Mouse (Mus musculus): Measurements from ENCODE around the gene Fam83e.

Fam83e gene

GRCm38 (mm10) chr7:45720413-45721233 lies at the start of gene Fam83e:
Gene Fam83e (plus strand): TSS chr7:45721212.
- no peak for DNase-seq (ENCODE audit: low read depth, low spot score)

DNA sequence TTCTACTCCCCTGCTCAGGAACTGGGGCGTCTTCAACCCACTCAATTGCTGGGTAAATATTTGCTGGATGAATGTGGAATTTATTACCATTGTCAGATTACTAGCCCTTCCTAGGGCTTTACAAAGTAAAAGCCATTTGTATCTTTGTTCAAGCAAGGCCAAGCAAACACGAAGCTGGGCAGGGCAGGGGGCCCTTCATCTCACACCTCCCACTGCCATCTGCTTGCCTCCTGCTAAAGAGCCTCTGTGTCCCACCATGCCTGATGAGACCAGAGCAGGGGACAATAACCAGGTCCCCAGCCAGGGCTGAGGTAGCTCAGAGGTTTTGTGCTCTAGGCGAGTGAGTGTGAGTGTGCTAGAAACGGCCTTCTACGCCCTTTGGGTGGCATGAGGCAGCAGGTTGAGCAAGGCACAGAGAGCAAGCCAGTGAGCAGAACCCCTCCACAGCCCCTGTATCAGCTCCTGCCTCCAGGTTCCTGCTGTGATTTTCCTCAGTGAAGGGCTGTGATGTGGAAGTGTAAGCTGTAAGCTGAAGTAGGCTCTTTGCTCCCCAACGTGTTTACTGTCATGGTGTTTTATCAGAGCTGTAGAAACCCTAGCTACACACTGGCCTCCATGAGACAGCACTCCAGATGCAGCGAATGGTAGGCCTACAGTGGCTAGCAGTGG lies 43.3 kb upstream of the Fam83e start:
- no peak for DNase-seq (ENCODE audit: low read depth, low spot score)

DNA sequence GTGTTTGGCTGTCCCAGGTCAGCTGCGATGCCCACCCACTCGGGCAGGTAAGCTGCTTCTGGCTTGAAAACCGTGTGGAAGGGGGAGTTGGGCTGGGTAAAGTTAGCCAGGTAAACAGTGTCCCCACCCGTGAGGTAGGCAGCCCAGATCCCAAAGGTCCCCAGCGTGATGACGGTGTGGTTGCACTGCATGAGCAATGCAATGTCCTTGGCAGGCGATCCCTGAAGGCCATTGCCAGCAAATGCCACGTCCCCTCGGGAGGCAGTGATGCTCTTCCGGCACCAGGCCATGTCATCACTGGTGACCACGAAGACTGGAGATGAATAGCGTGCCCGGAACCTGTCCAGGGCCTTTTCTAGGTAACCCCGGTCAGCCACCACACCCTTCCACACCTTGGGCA lies 42.5 kb upstream of the Fam83e start:
- no peak for DNase-seq (ENCODE audit: low read depth, low spot score)

DNA sequence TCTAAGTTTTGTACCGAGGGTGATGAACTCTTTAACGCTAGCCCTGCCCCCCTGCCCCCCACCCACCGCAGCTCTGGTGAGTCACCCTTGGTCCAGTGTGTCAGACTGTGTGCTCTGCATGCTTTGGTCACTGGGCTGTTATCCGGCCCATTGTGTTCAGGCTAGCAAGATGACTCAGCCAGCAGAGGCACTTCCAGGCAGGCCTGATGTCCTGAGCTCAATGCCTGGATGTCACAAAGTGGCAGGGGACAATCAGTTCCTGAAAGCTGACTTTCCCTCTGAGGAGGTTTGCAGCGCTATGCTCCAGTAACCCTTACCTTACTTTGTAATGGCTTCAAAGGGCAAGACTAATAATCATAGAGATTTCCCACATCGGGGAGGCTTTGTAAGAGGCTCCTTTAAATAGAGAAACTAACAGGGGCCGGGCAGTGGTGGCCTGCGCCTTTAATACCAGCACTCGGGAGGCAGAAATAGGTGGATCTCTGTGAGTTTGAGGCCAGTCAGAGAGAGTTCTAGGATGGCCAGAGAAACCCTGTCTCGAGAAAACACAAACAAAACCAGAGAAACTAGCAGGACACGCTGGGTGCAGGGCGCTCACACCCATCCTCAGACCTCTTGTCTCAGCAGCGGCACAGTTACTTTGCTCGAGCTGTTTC lies 40.9 kb upstream of the Fam83e start:
- no peak for DNase-seq (ENCODE audit: low read depth, low spot score)

GRCm38 (mm10) chr7:45681046-45681736 lies 39.8 kb upstream of the Fam83e start:
- DNase-seq (ENCODE audit: low read depth, low spot score), result no peak

DNA sequence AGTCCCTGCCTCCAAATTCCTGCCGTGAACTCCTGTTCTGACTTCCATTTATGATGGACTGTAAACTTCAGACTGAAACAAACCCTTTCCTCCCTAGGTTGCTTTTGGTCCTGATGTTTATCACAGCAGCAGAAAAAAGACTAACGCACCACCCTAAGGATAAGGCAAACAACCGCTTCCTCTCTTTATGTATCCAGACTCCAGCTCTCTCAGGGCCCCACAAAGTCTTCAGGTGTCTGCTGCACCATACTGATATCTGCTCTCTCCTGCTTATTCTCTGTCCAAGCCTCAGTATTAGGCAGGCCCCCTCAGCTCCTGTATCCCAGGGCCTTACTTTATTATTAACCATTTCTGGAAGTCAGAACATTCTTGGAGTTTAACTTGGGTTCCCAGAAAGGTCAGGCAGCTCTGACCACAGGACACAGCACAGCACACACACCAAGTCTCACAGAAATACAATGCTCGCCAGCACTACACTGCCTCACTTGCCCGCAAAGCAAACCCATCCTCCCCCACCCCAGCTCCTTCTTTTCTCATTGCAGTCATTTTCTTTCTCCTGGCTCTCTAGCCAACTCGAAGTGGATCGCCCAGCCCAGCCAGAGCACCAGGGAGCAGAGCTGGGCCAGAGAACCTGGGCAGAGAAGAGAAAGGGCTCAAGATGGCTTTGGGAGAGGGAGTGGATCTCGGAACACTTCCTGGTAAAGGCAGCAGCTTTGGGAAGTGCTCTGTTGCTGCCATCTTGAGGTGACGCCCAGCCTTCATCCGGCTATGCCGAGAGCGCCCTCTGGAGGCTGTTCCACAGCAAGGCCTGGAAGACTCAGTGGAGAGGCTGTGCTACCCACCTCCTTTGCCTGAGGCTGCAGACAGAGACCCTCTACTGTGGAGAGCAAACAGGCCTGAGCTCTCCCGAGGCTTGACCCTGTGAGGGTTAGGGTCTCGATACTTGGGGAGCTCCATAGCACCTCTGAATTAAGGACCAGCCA lies 38.6 kb upstream of the Fam83e start:
- no peak for DNase-seq (ENCODE audit: low read depth, low spot score)

DNA sequence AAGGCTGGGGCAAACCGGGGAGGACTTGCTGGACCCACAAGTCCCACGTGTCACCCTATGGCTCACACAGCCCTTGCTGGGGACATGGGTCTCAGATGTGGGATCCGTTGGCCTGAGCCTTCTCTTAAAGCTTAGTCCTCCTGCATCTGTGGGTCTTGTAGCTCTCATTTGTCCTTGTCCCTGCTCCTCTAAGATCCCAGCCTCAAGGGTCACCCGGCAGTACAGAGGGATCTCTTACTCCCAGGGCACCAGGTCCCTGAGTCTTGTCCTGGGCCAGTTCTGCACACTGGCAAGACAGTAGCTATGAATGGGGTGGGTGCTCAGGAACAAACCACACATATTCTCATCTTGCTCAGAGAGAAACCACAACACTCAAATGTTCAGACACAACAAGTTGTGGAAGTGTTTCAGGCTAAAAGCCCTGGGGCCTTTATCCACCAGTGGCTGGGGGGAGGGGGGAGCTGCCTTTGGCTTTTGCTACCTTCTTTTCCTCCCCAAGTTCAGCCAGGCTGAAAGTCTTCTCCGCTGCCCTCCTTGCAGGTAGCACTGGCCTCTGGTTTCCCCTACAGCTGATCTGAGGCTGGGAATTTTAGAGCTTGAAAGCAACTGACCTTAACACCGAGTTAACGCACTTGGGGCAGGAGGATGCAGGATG lies 37.5 kb upstream of the Fam83e start, which contains the start of gene Ntn5:
TSS of gene Ntn5 (plus strand) at position 627 of the 655 bp plus-strand sequence.
- DNase-seq (ENCODE audit: low read depth, low spot score), result no peak

DNA sequence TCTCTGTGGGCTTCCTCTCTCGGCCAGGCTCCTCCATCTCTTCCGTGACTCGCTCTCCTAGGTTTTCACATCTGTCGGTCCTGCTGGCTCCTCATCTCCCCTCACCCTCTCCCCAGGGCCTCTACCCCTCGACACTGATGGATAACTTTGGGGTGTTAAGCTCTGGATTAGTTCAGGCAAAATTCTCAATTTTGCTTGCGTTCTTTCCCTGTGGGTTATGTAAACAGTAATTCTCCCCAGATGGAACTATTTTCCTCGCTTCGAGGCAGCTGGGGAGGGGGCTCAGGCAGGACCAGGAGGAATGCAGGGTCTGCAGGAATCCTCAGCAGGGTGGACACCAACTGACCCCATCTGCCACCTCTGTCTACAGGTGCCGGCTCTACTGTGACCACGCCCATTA lies 35.2 kb upstream of the Fam83e start:
- no peak for DNase-seq (ENCODE audit: low read depth, low spot score)

DNA sequence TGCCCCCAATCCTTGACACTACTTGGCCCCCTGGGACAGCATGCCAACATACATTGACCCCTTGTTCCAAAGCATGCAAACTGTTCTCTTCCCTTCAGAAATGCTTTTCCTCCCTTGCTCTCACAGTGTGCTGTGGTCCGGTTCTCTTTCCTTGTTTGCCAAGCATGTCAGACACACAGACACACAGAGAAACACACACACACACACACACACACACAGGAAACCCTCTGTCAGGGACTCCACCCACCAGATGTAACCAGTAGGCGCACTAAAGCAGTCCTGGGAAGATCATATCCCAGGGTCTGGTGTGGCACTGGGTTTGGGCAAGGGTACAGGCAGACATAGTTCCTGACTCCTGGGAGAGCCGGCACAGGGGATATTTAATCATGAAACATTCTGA lies 34.2 kb upstream of the Fam83e start:
- no peak for DNase-seq (ENCODE audit: low read depth, low spot score)

DNA sequence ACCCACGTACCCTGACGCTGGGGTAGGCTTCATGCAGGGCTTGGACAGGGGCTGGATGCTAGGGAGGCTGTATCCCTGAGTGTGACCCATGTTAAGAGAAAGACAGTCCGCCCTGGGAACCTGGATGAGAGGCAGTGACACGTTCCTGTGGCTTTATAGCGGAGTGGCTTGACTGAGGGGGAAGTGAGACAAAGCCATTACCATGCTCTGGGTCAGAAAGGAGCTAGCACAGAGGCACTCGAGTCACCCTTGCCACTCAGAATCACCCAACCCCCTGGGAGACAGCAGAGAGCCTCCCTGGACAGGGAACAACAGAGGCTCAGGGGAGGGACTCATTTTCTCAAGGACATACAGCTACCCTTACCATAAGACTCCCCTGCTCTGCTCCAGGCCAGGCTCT lies 31.9 kb upstream of the Fam83e start:
- no peak for DNase-seq (ENCODE audit: low read depth, low spot score)

DNA sequence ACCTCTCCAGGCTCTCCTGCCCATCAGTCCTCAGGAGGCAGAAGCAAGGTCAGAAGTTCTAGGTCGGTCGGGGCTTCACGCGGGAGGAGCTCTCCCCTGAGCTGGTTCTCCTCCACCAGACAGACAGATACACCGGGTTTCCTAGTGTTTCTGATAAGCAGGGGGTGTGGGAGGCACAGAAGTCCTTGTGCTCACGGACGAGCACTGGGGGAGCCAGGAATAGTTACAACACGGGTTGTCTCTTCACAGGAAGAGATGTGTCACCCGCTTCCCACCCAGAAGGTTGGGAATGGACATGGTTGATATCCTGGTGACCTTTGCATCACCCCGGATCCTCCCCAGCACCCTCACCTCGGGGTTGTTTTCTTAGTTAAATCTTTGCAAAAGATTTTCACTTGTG lies 31.2 kb upstream of the Fam83e start:
- no peak for DNase-seq (ENCODE audit: low read depth, low spot score)

GRCm38 (mm10) chr7:45692364-45692763 lies 28.6 kb upstream of the Fam83e start:
- DNase-seq (ENCODE audit: low read depth, low spot score), result no peak

- DNase-seq (ENCODE audit: low read depth, low spot score), result no peak
These were observed 27.0 kb upstream of the Fam83e start, which contains the start of gene Sec1 for GRCm38 (mm10) chr7:45693921-45694591. Gene Sec1 (minus strand): TSS chr7:45694402.

DNA sequence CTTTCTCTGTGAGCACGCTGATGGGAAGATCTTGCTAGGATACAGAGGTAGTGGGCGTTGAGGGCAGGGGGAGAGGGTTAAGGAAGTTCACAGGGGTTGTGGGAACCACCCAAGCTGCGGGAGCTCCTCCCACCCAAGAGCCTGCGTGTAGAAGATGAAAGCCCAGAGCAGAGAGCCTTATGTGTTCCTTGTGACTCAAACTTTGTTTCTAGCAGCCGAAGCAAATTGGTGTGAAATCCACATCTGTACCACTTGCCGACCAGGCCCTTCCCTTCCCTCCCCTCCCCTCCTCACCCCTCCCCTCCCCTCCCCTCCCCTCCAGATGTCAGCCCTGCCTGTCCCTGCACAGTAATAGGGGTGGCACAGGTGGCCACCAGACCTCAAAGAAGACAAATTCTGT lies 25.9 kb upstream of the Fam83e start:
- no peak for DNase-seq (ENCODE audit: low read depth, low spot score)

DNA sequence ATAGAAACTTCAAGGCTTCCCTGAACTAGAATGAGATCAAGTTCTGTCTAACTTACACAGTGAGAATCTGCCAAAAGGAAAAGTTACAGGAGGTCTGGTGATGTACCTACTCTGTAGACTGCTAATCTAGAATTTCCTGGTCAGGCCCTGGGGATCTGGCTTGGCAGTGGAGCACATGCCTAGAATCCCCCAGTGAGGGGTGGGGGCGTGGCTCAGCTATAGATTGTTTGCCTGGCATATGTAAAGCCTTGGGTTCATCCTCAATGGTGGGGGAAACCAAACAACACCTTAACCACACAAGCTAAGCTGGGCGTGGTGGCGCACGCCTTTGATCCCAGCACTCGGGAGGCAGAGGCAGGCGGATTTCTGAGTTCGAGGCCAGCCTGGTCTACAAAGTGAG lies 23.1 kb upstream of the Fam83e start:
- DNase-seq (ENCODE audit: low read depth, low spot score), result no peak

DNA sequence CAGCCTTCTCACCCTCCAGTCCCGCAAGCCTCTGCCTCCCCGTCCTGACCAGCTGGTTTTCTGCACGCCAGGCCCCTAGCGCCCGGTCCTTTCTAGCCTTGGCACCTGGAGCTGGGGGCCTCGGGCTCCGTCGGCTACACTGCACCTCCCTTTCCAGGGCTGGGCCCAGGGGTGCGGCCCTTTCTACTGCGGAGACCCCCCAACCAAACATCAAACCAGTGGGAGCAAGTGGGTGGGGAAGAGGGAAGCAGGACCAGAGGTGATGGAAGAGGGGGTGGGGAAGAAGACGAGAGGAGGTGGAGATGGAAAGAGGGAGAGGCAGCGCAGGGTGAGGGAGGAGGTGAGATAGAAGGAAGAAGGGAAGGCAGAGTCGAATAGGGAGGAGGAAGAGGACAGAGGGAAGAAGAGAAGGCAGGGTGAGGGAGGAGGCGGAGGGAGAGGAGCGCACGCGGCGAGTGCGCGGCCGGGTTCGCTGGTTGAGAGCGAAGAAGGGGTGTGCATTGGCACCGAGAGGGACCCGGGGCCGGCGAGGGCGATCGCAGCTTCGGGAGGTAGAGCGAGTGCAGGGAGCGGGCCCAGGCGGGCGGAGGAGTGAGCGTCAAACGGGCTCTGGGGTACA lies 21.4 kb upstream of the Fam83e start, which contains the start of gene Car11:
TSS of gene Car11 (plus strand) at position 321 of the 619 bp plus-strand sequence.
- no peak for DNase-seq (ENCODE audit: low read depth, low spot score)

- DNase-seq (ENCODE audit: low read depth, low spot score), result no peak
These were observed 20.6 kb upstream of the Fam83e start for GRCm38 (mm10) chr7:45700301-45701015.

DNA sequence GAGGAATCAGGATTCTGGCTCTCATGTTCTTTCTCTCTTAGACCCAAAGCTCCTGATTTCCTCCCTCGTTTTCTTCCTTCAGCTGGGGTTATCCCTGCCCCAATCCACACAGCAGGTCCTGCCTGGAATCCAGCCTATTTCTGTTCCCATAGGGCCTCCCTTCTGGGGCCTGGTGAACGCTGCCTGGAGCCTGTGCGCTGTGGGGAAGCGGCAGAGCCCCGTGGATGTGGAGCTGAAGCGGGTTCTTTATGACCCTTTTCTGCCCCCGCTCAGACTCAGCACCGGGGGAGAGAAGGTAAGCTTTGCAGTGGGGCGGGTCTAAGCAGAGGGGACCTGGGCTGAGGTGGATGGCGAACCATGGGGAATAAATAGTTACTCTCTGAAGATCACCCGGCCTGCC lies 19.9 kb upstream of the Fam83e start:
- DNase-seq (ENCODE audit: low read depth, low spot score), result no peak
